Mouse (Mus musculus) hindbrain, embryonic 15.5 days (tissue): Measurements from ENCODE around the gene Hephl1. TPM values are rescaled to one million over a fixed set of nuclear protein-coding genes. Genes with fewer than 3 reads are reported as not detected.

ENCODE experiments used
- ATAC-seq: fragments of 200-750 bp; cut with Nextera tagmentation; 2 replicates; pipeline ENCODE4 v1.8.0; 2017; ENCODE audit warnings: low read depth, moderate number of reproducible peaks, moderate TSS enrichment; ENCODE audit not compliant: low FRiP score
- H3K27ac ChIP-seq: fragments of 300-500 bp; sonication (generic); replicated peaks from 2 replicates; pipeline ENCODE4 v1.5.1; 2015; ENCODE audit warnings: mild to moderate bottlenecking, inconsistent platforms
- H3K27me3 ChIP-seq: fragments of 300-500 bp; sonication (generic); 2 replicates; pipeline ENCODE4 v1.6.1; 2015; ENCODE audit warnings: control low read depth, inconsistent platforms
- H3K36me3 ChIP-seq: fragments of 300-500 bp; sonication (generic); 2 replicates; pipeline ENCODE4 v1.6.1; 2015; ENCODE audit warnings: control low read depth, inconsistent platforms
- H3K4me1 ChIP-seq: fragments of 300-500 bp; sonication (generic); replicated peaks from 2 replicates; pipeline ENCODE4 v1.6.1; 2015; ENCODE audit warnings: control low read depth, inconsistent platforms
- H3K4me2 ChIP-seq: fragments of 300-500 bp; sonication (generic); 2 replicates; pipeline ENCODE4 v1.6.1; 2015; ENCODE audit warnings: moderate library complexity, mild to moderate bottlenecking, inconsistent platforms
- H3K4me3 ChIP-seq: fragments of 300-500 bp; sonication (generic); 2 replicates; pipeline ENCODE4 v1.5.1; 2015; ENCODE audit warnings: mild to moderate bottlenecking, inconsistent platforms
- H3K9ac ChIP-seq: fragments of 300-500 bp; sonication (generic); 2 replicates; pipeline ENCODE4 v1.6.1; 2015; ENCODE audit warnings: inconsistent platforms
- H3K9me3 ChIP-seq: fragments of 300-500 bp; sonication (generic); 2 replicates; pipeline ENCODE4 v1.6.1; 2016; ENCODE audit warnings: control low read depth, inconsistent platforms
- WGBS: fragments of 180-500 bp; shearing (Covaris S2); methylation state at CpG from one replicate; pipeline ENCODE4 v1.1.7; 2015; 5-methylcytosine and 5-hydroxymethylcytosine counted together
- polyA plus RNA-seq: library from polyadenylated mRNA; unstranded; fragments of >200 nt; fragmentation: Nextera tagmentation; extraction: Ambion mirVana; gene quantifications from 2 replicates; pipeline ENCODE4 v1.2.1, GENCODE M21; 2015

Gene Hephl1
- polyA plus RNA-seq, 1 experiment from 2014 or later = not detected

DNA sequence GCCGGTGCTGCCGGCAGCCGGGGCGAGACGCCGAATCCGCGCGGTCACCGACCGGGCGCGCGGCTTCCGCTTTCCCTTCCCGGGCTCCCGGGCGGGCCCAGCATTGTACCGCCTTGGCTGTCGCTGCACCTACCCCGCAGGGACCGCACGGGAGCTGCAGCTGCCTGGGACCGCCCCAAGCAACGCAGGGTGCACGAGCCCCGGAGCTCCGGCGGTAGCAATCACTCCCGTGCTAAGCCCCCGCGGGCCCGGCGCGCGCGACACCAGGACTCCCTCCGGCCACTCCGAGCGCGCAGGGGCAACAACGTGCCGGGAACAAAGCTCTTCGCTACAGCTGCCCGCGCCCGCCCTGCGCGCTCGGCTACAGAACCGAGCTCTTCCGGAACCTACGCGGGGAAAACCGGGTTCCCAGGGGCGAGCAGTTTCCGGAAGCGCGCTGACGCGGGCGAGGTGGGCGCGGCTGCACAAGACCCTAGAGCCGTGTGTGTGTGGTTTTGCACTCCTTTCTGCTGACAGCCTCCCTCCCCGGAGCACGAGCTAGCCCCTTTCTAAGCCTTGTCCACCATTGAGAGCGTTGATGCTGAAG, 66.7 kb downstream of the Hephl1 start, which contains the start of gene Panx1:
Gene Panx1 (minus strand): TSS at position 395 of the 586 bp plus-strand sequence.
- H3K9ac ChIP-seq = peak within 1 kb of the TSS; percentile 94
- H3K4me3 ChIP-seq = peak within 1 kb of the TSS; percentile 92
- peak; percentile 94 for ATAC-seq
- H3K9me3 ChIP-seq = no peaks in the 10 kb centered on the region
- no peaks in the 10 kb centered on the region for H3K36me3 ChIP-seq
- H3K27me3 ChIP-seq = no peaks in the 10 kb centered on the region
- under 1% methylated on average over 68 of the region's 68 CpGs for WGBS
- H3K27ac ChIP-seq = peak within 1 kb of the TSS; percentile 95
- H3K4me2 ChIP-seq = peak within 1 kb of the TSS; percentile 69
- H3K4me1 ChIP-seq = peaks cover 42% of the 10 kb centered on the region

DNA sequence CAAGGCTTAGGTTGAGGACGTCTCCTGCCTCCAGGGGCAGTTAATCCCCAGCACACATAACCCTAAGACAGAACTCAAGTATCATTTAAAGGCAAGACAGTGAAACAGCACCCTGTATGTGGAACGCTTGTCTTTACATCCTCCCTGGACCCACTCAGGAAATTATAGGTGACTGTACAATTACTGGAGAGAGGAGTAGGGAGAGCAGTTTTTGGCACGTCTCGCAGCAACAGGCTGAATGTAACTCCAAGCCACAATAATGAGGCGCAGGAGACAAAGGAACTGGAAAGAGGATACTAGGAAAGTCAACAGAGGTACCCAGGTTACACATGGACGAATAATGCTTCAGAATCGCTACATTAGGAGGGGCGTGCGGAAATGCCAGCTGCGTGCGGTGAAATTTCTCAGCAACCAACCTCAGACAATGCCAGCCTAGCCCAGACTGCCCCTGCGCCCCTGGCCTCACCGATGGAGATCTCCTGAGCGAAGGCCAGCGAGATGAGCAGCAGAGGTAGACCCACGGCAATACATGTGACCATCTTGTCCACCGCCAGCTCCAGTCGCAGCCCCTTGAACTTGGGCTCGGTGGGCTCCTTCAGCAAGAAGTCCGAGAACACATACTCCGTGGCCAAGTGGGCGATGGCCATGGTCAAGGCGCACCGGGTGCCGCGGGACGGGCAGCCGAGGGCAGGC, 67.4 kb downstream of the Hephl1 start:
- H3K36me3 ChIP-seq = no peaks in the 10 kb centered on the region
- peaks cover 42% of the 10 kb centered on the region for H3K4me1 ChIP-seq
- H3K4me3 ChIP-seq = peak overlapping the region; percentile 92
- peak overlapping the region; percentile 95 for H3K27ac ChIP-seq
- WGBS = 1% methylated on average over 28 of the region's 28 CpGs
- peak overlapping the region; percentile 69 for H3K4me2 ChIP-seq
- no peaks in the 10 kb centered on the region for H3K27me3 ChIP-seq
- peak; percentile 53 for ATAC-seq
- peak overlapping the region; percentile 94 for H3K9ac ChIP-seq
- no peaks in the 10 kb centered on the region for H3K9me3 ChIP-seq

DNA sequence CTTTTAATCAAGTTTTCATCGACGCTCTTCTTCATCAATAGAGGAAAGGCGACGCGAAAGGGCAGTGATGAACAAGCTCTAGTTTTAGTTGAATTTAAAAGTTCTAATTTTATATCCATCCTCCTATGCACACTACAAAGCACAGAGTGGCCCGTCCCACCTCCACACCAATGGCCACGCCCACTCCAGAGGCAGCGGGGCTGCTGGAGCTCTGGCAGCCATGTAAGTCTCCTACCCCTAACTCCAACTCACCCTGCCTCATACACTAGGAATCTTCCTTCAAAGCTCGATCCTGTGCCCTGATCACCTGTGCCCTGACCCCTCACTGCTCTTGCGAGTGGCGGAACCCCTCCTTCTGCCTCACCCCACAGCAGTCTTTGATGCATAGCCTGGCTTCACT, 70.4 kb downstream of the Hephl1 start:
- Histone ChIP-seq H3K4me3 (no peak overlapping the region), H3K27me3 (no peaks in the 10 kb centered on the region), H3K4me2 (no peak overlapping the region), H3K36me3 (no peaks in the 10 kb centered on the region), H3K27ac (no peak overlapping the region), H3K9ac (no peak overlapping the region), H3K4me1 (peaks cover 52% of the 10 kb centered on the region), H3K9me3 (no peaks in the 10 kb centered on the region)
- no peak for ATAC-seq
- WGBS = 91% methylated on average over 11 of the region's 11 CpGs

DNA sequence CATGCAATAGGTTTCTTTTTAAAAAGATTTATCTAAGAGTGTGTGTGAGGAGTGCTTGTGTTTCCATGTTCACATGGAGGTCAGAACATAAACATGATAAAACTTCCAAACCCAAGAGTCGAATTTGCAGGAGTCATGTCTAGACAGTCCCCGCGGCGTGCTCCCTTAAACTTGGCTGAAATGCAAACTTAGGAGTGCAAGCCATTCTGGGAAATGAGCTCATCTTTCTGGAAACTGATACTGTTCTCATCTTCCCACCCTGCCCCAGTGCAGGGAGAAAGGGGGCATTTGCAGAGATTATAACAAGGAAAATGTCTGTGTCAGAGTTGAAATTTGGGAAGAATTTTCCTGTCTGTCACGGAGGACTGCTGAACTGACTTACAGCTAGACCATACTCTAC, 72.1 kb downstream of the Hephl1 start:
- no peak overlapping the region for H3K4me2 ChIP-seq
- WGBS = 95% methylated on average over 5 of the region's 5 CpGs
- H3K9ac ChIP-seq = no peak overlapping the region
- no peaks in the 10 kb centered on the region for H3K9me3 ChIP-seq
- no peaks in the 10 kb centered on the region for H3K27me3 ChIP-seq
- H3K4me1 ChIP-seq = peaks cover 51% of the 10 kb centered on the region
- no peak overlapping the region for H3K4me3 ChIP-seq
- H3K27ac ChIP-seq = no peak overlapping the region
- H3K36me3 ChIP-seq = no peaks in the 10 kb centered on the region
- no peak for ATAC-seq

DNA sequence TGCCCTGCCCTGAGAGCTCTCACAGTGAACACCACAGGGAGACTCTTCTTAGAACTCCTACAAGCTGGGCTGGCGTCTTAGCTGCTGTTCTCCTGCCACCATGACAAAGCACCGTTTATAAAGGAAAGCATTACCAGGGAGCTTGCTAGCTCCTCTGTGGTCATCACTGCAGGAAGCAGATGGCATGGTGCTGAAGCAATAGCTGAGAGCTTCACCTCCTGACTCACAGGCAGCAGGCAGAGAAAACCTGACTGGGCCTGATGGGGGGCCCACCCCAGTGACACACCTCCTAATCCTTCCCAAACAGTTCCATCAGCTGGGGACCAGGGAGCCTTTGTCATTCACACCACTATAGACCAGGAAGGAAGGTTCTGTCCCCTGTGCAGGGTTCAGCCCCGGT, 74.2 kb downstream of the Hephl1 start:
- H3K9ac ChIP-seq = no peak overlapping the region
- no peak overlapping the region; the same call in 1 of the 2 replicates for H3K27ac ChIP-seq
- peak; percentile 24; the same call in 1 of the 2 replicates for ATAC-seq
- WGBS = 44% methylated on average over 3 of the region's 3 CpGs
- H3K4me3 ChIP-seq = no peak overlapping the region
- H3K27me3 ChIP-seq = no peaks in the 10 kb centered on the region
- H3K4me1 ChIP-seq = peaks cover 40% of the 10 kb centered on the region
- no peaks in the 10 kb centered on the region for H3K36me3 ChIP-seq
- no peak overlapping the region for H3K4me2 ChIP-seq
- no peaks in the 10 kb centered on the region for H3K9me3 ChIP-seq

DNA sequence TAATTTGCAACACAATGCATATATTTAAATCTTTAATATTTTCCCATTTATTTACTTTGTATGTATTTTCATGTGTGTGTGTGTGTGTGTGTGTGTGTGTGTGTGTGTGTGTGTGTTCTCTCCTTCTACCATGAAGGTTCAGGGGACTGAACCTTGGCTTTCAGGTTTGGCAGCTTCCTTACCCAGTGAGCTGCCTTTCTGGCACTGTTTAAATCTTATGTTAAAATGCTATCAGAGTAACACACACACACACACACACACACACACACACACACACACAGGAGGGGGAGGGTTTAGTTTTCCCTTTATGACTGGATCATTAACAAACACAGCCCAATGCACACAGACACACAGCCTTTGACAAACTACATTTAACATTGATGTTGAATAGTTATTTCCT, 74.7 kb downstream of the Hephl1 start:
- Histone ChIP-seq H3K4me1 (peaks cover 36% of the 10 kb centered on the region), H3K4me2 (no peak overlapping the region)
- ATAC-seq = no peak

DNA sequence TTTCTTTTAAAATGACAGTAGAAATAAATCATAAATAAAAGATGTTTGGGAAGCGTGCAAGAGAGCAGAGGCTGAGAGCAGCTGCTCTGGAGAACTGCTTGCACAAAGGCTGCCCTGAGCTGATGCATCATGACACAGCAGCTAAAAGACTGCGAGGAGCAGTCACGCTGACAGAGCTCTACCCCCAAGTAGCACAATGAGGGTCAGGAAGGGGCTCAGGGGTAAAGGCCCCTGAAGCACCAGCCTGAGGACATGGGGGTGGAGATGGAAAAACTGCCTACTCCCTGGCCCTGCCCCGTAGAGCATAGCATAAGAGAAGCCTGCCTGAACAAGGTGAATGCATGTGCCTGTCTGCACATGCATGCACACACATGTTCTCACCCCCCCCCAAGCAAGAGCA, 75.1 kb downstream of the Hephl1 start:
- no peaks in the 10 kb centered on the region for H3K9me3 ChIP-seq
- H3K27me3 ChIP-seq = no peaks in the 10 kb centered on the region
- H3K27ac ChIP-seq = 0 out of 2 replicates have a peak overlapping the region, but pooled peaks have one; percentile 20
- H3K4me2 ChIP-seq = no peak overlapping the region
- H3K4me1 ChIP-seq = peaks cover 33% of the 10 kb centered on the region
- ATAC-seq = peak; percentile 69
- no peak overlapping the region for H3K4me3 ChIP-seq
- 0 out of 2 replicates have a peak, but pooled peaks cover under 1% of the 10 kb centered on the region for H3K36me3 ChIP-seq
- H3K9ac ChIP-seq = no peak overlapping the region
- 20% methylated on average over 4 of the region's 4 CpGs for WGBS

More for the DNA sequence above, 74.7 kb downstream of the Hephl1 start:
- Histone ChIP-seq H3K4me3 (no peak overlapping the region), H3K27me3 (no peaks in the 10 kb centered on the region), H3K27ac (no peak overlapping the region; the same call in 1 of the 2 replicates), H3K36me3 (no peaks in the 10 kb centered on the region), H3K9ac (no peak overlapping the region), H3K9me3 (no peaks in the 10 kb centered on the region)

DNA sequence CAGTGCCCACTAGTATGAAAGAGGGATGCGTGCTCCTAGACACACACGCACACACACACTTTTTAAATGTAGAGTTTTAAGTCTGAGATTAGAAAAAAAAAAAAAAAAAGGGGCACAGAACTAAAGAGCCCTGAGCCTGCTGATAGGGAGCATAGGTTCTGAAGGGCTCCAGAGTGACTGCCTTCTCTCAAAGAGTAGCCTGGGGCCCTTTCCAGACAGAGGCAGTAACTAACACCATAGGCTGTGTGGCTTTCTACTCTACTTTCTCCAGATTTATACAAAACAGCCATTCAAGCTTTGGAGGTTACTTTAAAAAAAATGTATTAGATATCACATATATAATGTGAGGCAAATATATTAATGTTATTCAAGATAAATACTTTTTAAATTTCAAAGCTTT, 75.5 kb downstream of the Hephl1 start:
- Histone ChIP-seq H3K9me3 (no peaks in the 10 kb centered on the region), H3K4me2 (no peak overlapping the region), H3K9ac (no peak overlapping the region), H3K4me3 (no peak overlapping the region), H3K4me1 (peaks cover 30% of the 10 kb centered on the region), H3K36me3 (0 out of 2 replicates have a peak, but pooled peaks cover 5% of the 10 kb centered on the region), H3K27ac (no peak overlapping the region), H3K27me3 (no peaks in the 10 kb centered on the region)
- 95% methylated on average over 2 of the region's 2 CpGs for WGBS
- ATAC-seq = no peak

DNA sequence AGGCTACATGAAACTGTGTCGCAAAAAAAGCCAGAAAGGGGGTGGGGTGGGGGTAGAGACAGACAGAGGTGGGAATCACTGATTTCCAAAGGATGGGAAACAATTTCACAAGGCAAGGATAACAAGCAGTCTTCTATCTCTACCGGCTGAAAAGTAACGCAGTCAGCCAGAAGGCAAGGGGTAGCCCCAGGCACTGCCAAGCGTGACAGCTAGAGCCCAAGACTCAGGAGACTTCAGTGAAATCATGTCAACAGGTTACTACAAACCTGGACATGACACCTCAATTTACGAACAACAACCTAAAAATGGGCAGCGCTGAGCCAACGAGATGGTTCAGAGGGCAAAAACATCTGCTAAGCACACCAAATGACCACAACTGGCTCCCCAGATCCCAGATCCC, 75.9 kb downstream of the Hephl1 start:
- Histone ChIP-seq H3K4me3 (no peak overlapping the region), H3K4me1 (peaks cover 29% of the 10 kb centered on the region), H3K9me3 (no peaks in the 10 kb centered on the region), H3K9ac (no peak overlapping the region), H3K27ac (no peak overlapping the region), H3K27me3 (no peaks in the 10 kb centered on the region), H3K36me3 (0 out of 2 replicates have a peak, but pooled peaks cover 5% of the 10 kb centered on the region), H3K4me2 (no peak overlapping the region)
- 89% methylated on average over 7 of the region's 7 CpGs for WGBS
- no peak for ATAC-seq

DNA sequence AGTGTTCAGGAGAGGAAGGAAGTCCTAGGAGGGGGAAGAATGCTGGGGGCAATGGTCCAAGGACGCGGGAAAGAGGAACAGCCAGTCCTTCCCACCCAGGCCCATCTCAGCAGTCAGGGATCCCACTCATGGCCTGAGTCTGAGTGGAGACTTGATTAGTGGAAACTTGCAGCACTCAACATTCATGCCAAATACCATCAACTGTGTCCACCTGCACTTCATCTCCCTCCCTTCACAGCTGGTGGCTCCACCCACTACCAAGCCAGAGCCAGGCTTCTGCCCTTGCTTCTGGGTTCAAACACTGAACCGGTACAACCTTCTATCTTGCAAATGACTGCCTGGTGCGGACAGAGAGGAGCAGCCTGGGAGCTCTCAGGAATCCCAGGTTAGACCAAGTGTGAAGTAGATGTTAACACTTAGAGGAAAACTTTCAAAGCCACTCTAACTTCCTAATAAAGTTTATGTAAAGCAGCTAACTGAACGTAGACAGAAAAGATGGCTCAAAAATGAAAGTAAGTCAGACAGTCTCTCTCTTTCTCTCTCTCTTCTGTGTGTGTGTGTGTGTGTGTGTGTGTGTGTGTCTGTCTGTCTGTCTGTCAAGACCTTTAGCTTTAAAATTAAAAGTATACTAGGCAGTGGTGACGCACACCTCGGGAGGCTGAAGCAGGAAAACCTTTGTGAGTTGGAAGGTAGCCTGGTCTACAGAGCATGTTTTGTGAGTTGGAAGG, 77.2 kb downstream of the Hephl1 start:
- Histone ChIP-seq H3K36me3 (0 out of 2 replicates have a peak, but pooled peaks cover 5% of the 10 kb centered on the region), H3K4me2 (no peak overlapping the region), H3K4me1 (peaks cover 22% of the 10 kb centered on the region), H3K27me3 (no peaks in the 10 kb centered on the region), H3K4me3 (no peak overlapping the region), H3K27ac (no peak overlapping the region), H3K9ac (no peak overlapping the region), H3K9me3 (no peaks in the 10 kb centered on the region)
- ATAC-seq = no peak
- WGBS = 84% methylated on average over 7 of the region's 7 CpGs

DNA sequence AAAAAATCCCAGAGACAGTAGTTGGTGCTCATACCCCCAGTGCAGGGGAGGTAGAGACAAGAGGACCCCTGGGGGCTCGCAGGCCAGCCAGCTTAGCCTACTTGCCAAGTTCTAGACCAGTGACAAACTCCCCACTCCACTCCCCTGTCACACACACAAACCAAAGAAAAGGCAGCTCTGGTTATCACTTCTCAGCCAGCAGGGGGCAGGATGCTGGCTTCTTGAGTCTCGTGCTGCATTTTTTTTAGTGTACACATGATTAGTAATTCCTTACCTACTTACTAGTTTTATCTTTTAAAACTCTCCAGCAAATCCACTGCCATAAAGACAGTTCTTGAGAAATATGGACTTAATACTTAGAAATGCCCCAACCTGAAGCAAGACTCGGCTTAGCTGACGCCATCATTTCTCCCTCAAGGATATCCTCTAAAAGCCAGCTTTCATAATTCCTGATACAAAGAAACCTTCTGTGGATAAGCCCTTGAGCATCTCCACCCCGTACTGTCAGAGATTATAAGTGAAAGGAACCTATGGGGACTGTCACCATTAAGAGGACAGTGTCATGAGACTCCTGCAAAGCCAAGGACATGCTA, 78.2 kb downstream of the Hephl1 start:
- Histone ChIP-seq H3K4me2 (no peak overlapping the region), H3K27me3 (no peaks in the 10 kb centered on the region), H3K9ac (no peak overlapping the region), H3K36me3 (0 out of 2 replicates have a peak, but pooled peaks cover 5% of the 10 kb centered on the region), H3K4me1 (peaks cover 22% of the 10 kb centered on the region), H3K27ac (no peak overlapping the region), H3K4me3 (no peak overlapping the region), H3K9me3 (no peaks in the 10 kb centered on the region)
- ATAC-seq = no peak
- 72% methylated on average over 5 of the region's 5 CpGs for WGBS

DNA sequence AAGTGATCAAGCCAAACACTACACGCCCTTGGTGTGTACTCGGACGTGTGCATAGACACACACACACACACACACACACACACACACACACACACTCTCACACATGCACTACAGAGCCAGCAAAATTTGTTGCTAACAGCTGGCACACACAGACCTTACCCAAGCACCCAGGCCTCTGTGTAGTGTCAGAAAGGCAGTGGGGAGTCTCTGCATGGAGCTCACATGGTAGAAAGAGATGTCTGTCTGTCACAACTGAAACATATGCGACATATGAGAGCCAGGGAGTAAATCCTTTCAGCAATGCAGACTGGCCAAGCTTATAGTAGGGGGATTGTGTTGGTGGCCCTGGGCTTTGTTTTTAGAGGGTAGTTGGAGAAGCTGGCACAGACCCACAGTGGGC, 79.1 kb downstream of the Hephl1 start:
- H3K4me2 ChIP-seq = no peak overlapping the region
- no peak overlapping the region for H3K9ac ChIP-seq
- no peaks in the 10 kb centered on the region for H3K27me3 ChIP-seq
- H3K27ac ChIP-seq = no peak overlapping the region
- no peaks in the 10 kb centered on the region for H3K9me3 ChIP-seq
- H3K36me3 ChIP-seq = 0 out of 2 replicates have a peak, but pooled peaks cover 5% of the 10 kb centered on the region
- no peak overlapping the region for H3K4me3 ChIP-seq
- no peak for ATAC-seq
- H3K4me1 ChIP-seq = peaks cover 21% of the 10 kb centered on the region
- WGBS = 91% methylated on average over 4 of the region's 4 CpGs
